Mouse (Mus musculus): ENCODE data around the gene Pnpla8. TPM values are rescaled to one million over a fixed set of nuclear protein-coding genes. Genes with fewer than 3 reads are reported as not detected.

Pnpla8 gene
- polyA plus RNA-seq, 2 experiments = 29.6 to 63.8 TPM

- Histone ChIP-seq H3K36me3 (ENCODE audit: control insufficient read depth, insufficient read depth, low read length) (no peaks in the 10 kb centered on the region), H3K9me3 (ENCODE audit: control insufficient read depth, low read length) (no peaks in the 10 kb centered on the region), H3K27ac (replicated peaks; ENCODE audit: low read depth, low read length) (no peak overlapping the region), H3K9ac (ENCODE audit: low read depth, low read length, severe bottlenecking) (no peak overlapping the region), H3K4me2 (replicated peaks; ENCODE audit: low read depth, low read length, severe bottlenecking) (no peak overlapping the region), H3K4me1 (ENCODE audit: control insufficient read depth, insufficient read depth, low read length) (no peaks in the 10 kb centered on the region), H3K27me3 (ENCODE audit: control insufficient read depth, insufficient read depth, low read length) (peaks cover 6% of the 10 kb centered on the region; the same call in 1 of the 2 replicates), H3K4me3 (replicated peaks; ENCODE audit: low read length) (no peak overlapping the region)
- DNase-seq (ENCODE audit: low spot score) (no peak), ATAC-seq (ENCODE audit: low FRiP score, low read depth) (no peak)
- 75% methylated on average over 3 of the region's 3 CpGs for WGBS
- no peak for TF ChIP-seq POLR2A (IDR thresholded peaks at IDR 0.05; ENCODE audit: borderline replicate concordance, extremely low read depth, insufficient read depth, insufficient read length)
Observed at GRCm38 (mm10) chr12:44224650-44225049, 3.5 kb downstream of the Pnpla8 start.

GRCm38 (mm10) chr12:44241090-44241489, 19.9 kb downstream of the Pnpla8 start:
- H3K9ac ChIP-seq (ENCODE audit: low read depth, low read length, severe bottlenecking) = no peak overlapping the region
- no peak for TF ChIP-seq POLR2A (IDR thresholded peaks at IDR 0.05; ENCODE audit: borderline replicate concordance, extremely low read depth, insufficient read depth, insufficient read length)
- H3K27me3 ChIP-seq (ENCODE audit: control insufficient read depth, insufficient read depth, low read length) = no peaks in the 10 kb centered on the region
- DNase-seq (ENCODE audit: low spot score) (no peak), ATAC-seq (ENCODE audit: low FRiP score, low read depth) (no peak)
- no peak overlapping the region for H3K4me2 ChIP-seq (replicated peaks; ENCODE audit: low read depth, low read length, severe bottlenecking)
- WGBS = 70% methylated on average over 7 of the region's 7 CpGs
- no peak overlapping the region for H3K4me3 ChIP-seq (replicated peaks; ENCODE audit: low read length)
- H3K9me3 ChIP-seq (ENCODE audit: control insufficient read depth, low read length) = no peaks in the 10 kb centered on the region
- H3K36me3 ChIP-seq (ENCODE audit: control insufficient read depth, insufficient read depth, low read length) = no peaks in the 10 kb centered on the region
- H3K4me1 ChIP-seq (ENCODE audit: control insufficient read depth, insufficient read depth, low read length) = no peaks in the 10 kb centered on the region
- H3K27ac ChIP-seq (replicated peaks; ENCODE audit: low read depth, low read length) = no peak overlapping the region

- ATAC-seq (ENCODE audit: low FRiP score, low read depth) = no peak
- no peak for DNase-seq (ENCODE audit: low spot score)
- Histone ChIP-seq H3K4me1 (ENCODE audit: control insufficient read depth, insufficient read depth, low read length) (no peaks in the 10 kb centered on the region), H3K4me3 (replicated peaks; ENCODE audit: low read length) (no peak overlapping the region), H3K4me2 (replicated peaks; ENCODE audit: low read depth, low read length, severe bottlenecking) (no peak overlapping the region), H3K27ac (replicated peaks; ENCODE audit: low read depth, low read length) (no peak overlapping the region), H3K9me3 (ENCODE audit: control insufficient read depth, low read length) (no peaks in the 10 kb centered on the region), H3K9ac (ENCODE audit: low read depth, low read length, severe bottlenecking) (no peak overlapping the region), H3K27me3 (ENCODE audit: control insufficient read depth, insufficient read depth, low read length) (no peaks in the 10 kb centered on the region), H3K36me3 (ENCODE audit: control insufficient read depth, insufficient read depth, low read length) (no peaks in the 10 kb centered on the region)
- 87% methylated on average over 4 of the region's 4 CpGs for WGBS
- TF ChIP-seq POLR2A (IDR thresholded peaks at IDR 0.05; ENCODE audit: borderline replicate concordance, extremely low read depth, insufficient read depth, insufficient read length) = no peak
Observed at GRCm38 (mm10) chr12:44242407-44242806, 21.2 kb downstream of the Pnpla8 start.

- Histone ChIP-seq H3K27ac (replicated peaks; ENCODE audit: low read depth, low read length) (no peak overlapping the region), H3K27me3 (ENCODE audit: control insufficient read depth, insufficient read depth, low read length) (no peaks in the 10 kb centered on the region), H3K4me1 (ENCODE audit: control insufficient read depth, insufficient read depth, low read length) (no peaks in the 10 kb centered on the region), H3K36me3 (ENCODE audit: control insufficient read depth, insufficient read depth, low read length) (no peaks in the 10 kb centered on the region), H3K4me3 (replicated peaks; ENCODE audit: low read length) (no peak overlapping the region), H3K9ac (ENCODE audit: low read depth, low read length, severe bottlenecking) (no peak overlapping the region), H3K9me3 (ENCODE audit: control insufficient read depth, low read length) (no peaks in the 10 kb centered on the region), H3K4me2 (replicated peaks; ENCODE audit: low read depth, low read length, severe bottlenecking) (no peak overlapping the region)
- TF ChIP-seq POLR2A (IDR thresholded peaks at IDR 0.05; ENCODE audit: borderline replicate concordance, extremely low read depth, insufficient read depth, insufficient read length) = no peak
- WGBS = 91% methylated on average over 3 of the region's 3 CpGs
- DNase-seq (ENCODE audit: low spot score) (no peak), ATAC-seq (ENCODE audit: low FRiP score, low read depth) (no peak)
Observed at GRCm38 (mm10) chr12:44245739-44246138, 24.6 kb downstream of the Pnpla8 start.

DNA sequence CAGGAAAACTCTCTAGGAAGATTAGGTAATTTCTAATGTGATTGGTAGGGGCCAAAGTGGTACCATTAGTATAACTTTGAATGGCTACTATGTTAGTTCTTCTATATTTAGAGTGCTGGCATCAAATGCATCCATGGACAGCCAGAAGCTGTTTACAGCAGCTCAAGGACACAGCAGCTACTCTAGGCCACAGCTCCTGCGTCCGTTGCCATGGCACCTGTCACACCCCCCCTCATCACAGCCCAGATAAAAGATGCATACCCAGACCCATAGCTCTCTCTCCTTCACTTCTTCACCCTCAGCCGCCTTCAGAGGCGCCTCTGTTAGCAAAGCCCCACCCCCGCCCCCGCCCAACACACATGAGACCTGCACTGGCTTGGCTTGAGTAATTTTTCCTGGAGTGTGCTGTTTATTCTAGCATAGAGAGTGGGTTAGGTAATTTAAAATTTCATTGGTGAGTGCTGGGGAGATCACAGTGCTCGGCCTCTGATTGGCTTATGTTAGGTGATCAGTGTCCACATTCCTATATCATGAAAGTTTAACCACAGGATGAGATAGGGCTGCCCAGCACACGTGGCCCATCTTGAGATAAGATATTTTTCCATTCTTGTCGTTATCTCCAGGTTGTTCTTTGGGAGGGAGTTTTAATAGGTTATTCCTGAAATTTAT, 27.3 kb downstream of the Pnpla8 start:
- 83% methylated on average over 9 of the region's 9 CpGs for WGBS
- H3K4me1 ChIP-seq (ENCODE audit: control insufficient read depth, insufficient read depth, low read length) = no peaks in the 10 kb centered on the region
- DNase-seq (ENCODE audit: low spot score) (no peak), ATAC-seq (ENCODE audit: low FRiP score, low read depth) (no peak)
- H3K4me3 ChIP-seq (replicated peaks; ENCODE audit: low read length) = no peak overlapping the region
- TF ChIP-seq POLR2A (IDR thresholded peaks at IDR 0.05; ENCODE audit: borderline replicate concordance, extremely low read depth, insufficient read depth, insufficient read length) = no peak
- no peak overlapping the region for H3K4me2 ChIP-seq (replicated peaks; ENCODE audit: low read depth, low read length, severe bottlenecking)
- H3K36me3 ChIP-seq (ENCODE audit: control insufficient read depth, insufficient read depth, low read length) = no peaks in the 10 kb centered on the region
- no peaks in the 10 kb centered on the region for H3K9me3 ChIP-seq (ENCODE audit: control insufficient read depth, low read length)
- H3K27me3 ChIP-seq (ENCODE audit: control insufficient read depth, insufficient read depth, low read length) = no peaks in the 10 kb centered on the region
- H3K27ac ChIP-seq (replicated peaks; ENCODE audit: low read depth, low read length) = no peak overlapping the region
- no peak overlapping the region for H3K9ac ChIP-seq (ENCODE audit: low read depth, low read length, severe bottlenecking)
